Mouse (Mus musculus) E14TG2a.4 (cell line): ENCODE measurements around the gene Ercc6l2.

Experiments used
- CTCF ChIP-seq: conservative IDR thresholded peaks from 2 replicates; pipeline ENCODE4 v1.5.1; 2014; ENCODE audit warnings: low read length
- POU5F1 ChIP-seq: IDR thresholded peaks from 2 replicates; pipeline ENCODE4 v1.6.1; 2014; ENCODE audit warnings: low read length, borderline replicate concordance

DNA sequence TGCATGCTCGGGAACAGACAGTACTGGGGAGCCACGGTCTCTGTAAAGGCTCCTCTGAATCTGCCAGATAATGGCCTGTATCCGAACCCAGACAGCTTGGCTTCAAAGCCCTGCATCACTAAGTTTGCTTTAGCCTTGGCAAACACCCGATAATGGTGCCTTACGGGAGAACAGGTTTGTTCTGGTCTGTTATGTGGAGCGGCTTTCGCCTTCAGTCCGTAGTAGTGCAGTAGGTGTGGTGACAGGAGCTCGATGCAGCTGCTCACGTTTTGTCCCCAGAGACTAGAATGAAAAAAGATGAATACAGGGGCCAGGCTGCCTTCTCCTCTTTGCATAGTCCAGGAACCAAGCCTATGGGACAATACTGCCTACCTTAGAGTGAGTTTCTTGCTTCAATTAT, 115.5 kb downstream of the Ercc6l2 start:
- TF ChIP-seq CTCF (no peak), POU5F1 (no peak)
